Mouse (Mus musculus) kidney, adult 10 weeks (tissue): ENCODE measurements around the gene Kcnh1. TPM values are rescaled to one million over a fixed set of nuclear protein-coding genes. Genes with fewer than 3 reads are reported as not detected.

Experiments used
- polyA plus RNA-seq: library from polyadenylated mRNA; stranded (reverse); fragments of 350-450 nt; fragmentation: Illumina TruSeq; extraction: RNeasy Lipid Tissue Mini Kit (QIAGEN cat#74804); gene quantifications from one replicate; pipeline ENCODE4 v1.2.3, GENCODE M21; 2014; ENCODE audit warnings: low read depth, low replicate concordance

Kcnh1 gene
- polyA plus RNA-seq: 0.65 TPM

GRCm38 (mm10) chr1:192190508-192191321 is at the start of gene Kcnh1:
Gene Kcnh1, plus strand, starts transcription at chr1:192190774.

Other genes starting within 250 kb of the Kcnh1 start
- gene Rd3, start 213.4 kb upstream of the Kcnh1 start, polyA plus RNA-seq: not detected
- 3.8 TPM for gene Traf5, start 98.2 kb upstream of the Kcnh1 start, polyA plus RNA-seq
- gene Rcor3, start 52.7 kb upstream of the Kcnh1 start, polyA plus RNA-seq: 27.3 TPM